Mouse (Mus musculus): Measurements from ENCODE around the gene Nfatc2ip. TPM values are rescaled to one million over a fixed set of nuclear protein-coding genes. Genes with fewer than 3 reads are reported as not detected.

Nfatc2ip gene
- polyA plus RNA-seq (2015; fragmentation: Illumina TruSeq; extraction: RNeasy Lipid Tissue Mini Kit (QIAGEN cat#74804); ENCODE audit: low read depth, low replicate concordance): 4.5 TPM

GRCm38 (mm10) chr7:126396298-126397119, at the start of gene Nfatc2ip:
Gene Nfatc2ip (minus strand): TSS chr7:126396737.

GRCm38 (mm10) chr7:126428631-126429502, 32.3 kb upstream of the Nfatc2ip start, which contains the start of gene Rabep2:
Gene Rabep2 (plus strand): TSS chr7:126428759.

GRCm38 (mm10) chr7:126414725-126415124, 18.2 kb upstream of the Nfatc2ip start, which contains the start of gene Cd19:
Gene Cd19 (minus strand): TSS chr7:126414889.

GRCm38 (mm10) chr7:126377278-126378158, 19.0 kb downstream of the Nfatc2ip start, which contains the start of gene Spns1:
Gene Spns1 (minus strand): TSS chr7:126377450.

GRCm38 (mm10) chr7:126369393-126369792, 27.1 kb downstream of the Nfatc2ip start, which contains the start of gene Lat:
Gene Lat (minus strand): TSS chr7:126369570.

Other genes with a start within 250 kb of the Nfatc2ip start
- gene Xpo6, start 196.2 kb downstream of the Nfatc2ip start, polyA plus RNA-seq (2015; fragmentation: Illumina TruSeq; extraction: RNeasy Lipid Tissue Mini Kit (QIAGEN cat#74804); ENCODE audit: low read depth, low replicate concordance): 63.4 TPM
- gene Sbk1, start 124.1 kb downstream of the Nfatc2ip start, polyA plus RNA-seq (2015; fragmentation: Illumina TruSeq; extraction: RNeasy Lipid Tissue Mini Kit (QIAGEN cat#74804); ENCODE audit: low read depth, low replicate concordance): 46.9 TPM
- 1.1 TPM for gene Lat, start 27.2 kb downstream of the Nfatc2ip start, polyA plus RNA-seq (2015; fragmentation: Illumina TruSeq; extraction: RNeasy Lipid Tissue Mini Kit (QIAGEN cat#74804); ENCODE audit: low read depth, low replicate concordance)
- gene Spns1, start 19.3 kb downstream of the Nfatc2ip start, polyA plus RNA-seq (2015; fragmentation: Illumina TruSeq; extraction: RNeasy Lipid Tissue Mini Kit (QIAGEN cat#74804); ENCODE audit: low read depth, low replicate concordance): 62.2 TPM
- not detected for gene Cd19, start 18.2 kb upstream of the Nfatc2ip start, polyA plus RNA-seq (2015; fragmentation: Illumina TruSeq; extraction: RNeasy Lipid Tissue Mini Kit (QIAGEN cat#74804); ENCODE audit: low read depth, low replicate concordance)
- 11.4 TPM for gene Rabep2, start 32.0 kb upstream of the Nfatc2ip start, polyA plus RNA-seq (2015; fragmentation: Illumina TruSeq; extraction: RNeasy Lipid Tissue Mini Kit (QIAGEN cat#74804); ENCODE audit: low read depth, low replicate concordance)
- 3.4 TPM for gene Atp2a1, start 66.4 kb upstream of the Nfatc2ip start, polyA plus RNA-seq (2015; fragmentation: Illumina TruSeq; extraction: RNeasy Lipid Tissue Mini Kit (QIAGEN cat#74804); ENCODE audit: low read depth, low replicate concordance)
- 59.1 TPM for gene Sh2b1, start 78.7 kb upstream of the Nfatc2ip start, polyA plus RNA-seq (2015; fragmentation: Illumina TruSeq; extraction: RNeasy Lipid Tissue Mini Kit (QIAGEN cat#74804); ENCODE audit: low read depth, low replicate concordance)
- 89.6 TPM for gene Tufm, start 90.6 kb upstream of the Nfatc2ip start, polyA plus RNA-seq (2015; fragmentation: Illumina TruSeq; extraction: RNeasy Lipid Tissue Mini Kit (QIAGEN cat#74804); ENCODE audit: low read depth, low replicate concordance)
- gene Atxn2l, start 106.7 kb upstream of the Nfatc2ip start, polyA plus RNA-seq (2015; fragmentation: Illumina TruSeq; extraction: RNeasy Lipid Tissue Mini Kit (QIAGEN cat#74804); ENCODE audit: low read depth, low replicate concordance): 90.7 TPM
- gene Eif3c, start 169.7 kb upstream of the Nfatc2ip start, polyA plus RNA-seq (2015; fragmentation: Illumina TruSeq; extraction: RNeasy Lipid Tissue Mini Kit (QIAGEN cat#74804); ENCODE audit: low read depth, low replicate concordance): 135 TPM
- 0.80 TPM for gene Apobr, start 188.2 kb upstream of the Nfatc2ip start, polyA plus RNA-seq (2015; fragmentation: Illumina TruSeq; extraction: RNeasy Lipid Tissue Mini Kit (QIAGEN cat#74804); ENCODE audit: low read depth, low replicate concordance)
- gene Cln3, start 189.1 kb upstream of the Nfatc2ip start, polyA plus RNA-seq (2015; fragmentation: Illumina TruSeq; extraction: RNeasy Lipid Tissue Mini Kit (QIAGEN cat#74804); ENCODE audit: low read depth, low replicate concordance): 21.6 TPM
- gene Il27, start 198.2 kb upstream of the Nfatc2ip start, polyA plus RNA-seq (2015; fragmentation: Illumina TruSeq; extraction: RNeasy Lipid Tissue Mini Kit (QIAGEN cat#74804); ENCODE audit: low read depth, low replicate concordance): not detected
- gene Nupr1, start 234.1 kb upstream of the Nfatc2ip start, polyA plus RNA-seq (2015; fragmentation: Illumina TruSeq; extraction: RNeasy Lipid Tissue Mini Kit (QIAGEN cat#74804); ENCODE audit: low read depth, low replicate concordance): 19.3 TPM